ENCODE assay signal across 21 mouse cellular contexts in genomic region chr15:103290417-103290816, GRCm38 (mm10). TPM values are rescaled to one million over a fixed set of nuclear protein-coding genes. Genes with fewer than 3 reads are reported as not detected.
DNase-seq lines count a peak whose midpoint lies in the region; ATAC-seq and TF ChIP-seq lines count a peak whose summit lies in the region.
"Had no signal": no experiment of that assay in that cellular context is flagged by ENCODE, and none has a peak within 500 bp of the region (broad histone marks: within the 10 kb centered on the region; RNA-seq: fewer than 3 reads in every experiment).

No protein-coding gene starts in this region.

- peaks cover 37% of the 10 kb centered on the region for H3K4me1 ChIP-seq in hindbrain, embryonic 13.5 days (replicated peaks)
- H3K4me1 ChIP-seq in hindbrain, embryonic 11.5 days (replicated peaks; ENCODE audit: control insufficient read depth, insufficient read depth, low read length): peaks cover under 1% of the 10 kb centered on the region; the same call in 1 of the 2 replicates
- H3K4me1 ChIP-seq in lung, postnatal 0 days (ENCODE audit: insufficient read depth, low read depth, low read length): peaks cover 3% of the 10 kb centered on the region; the same call in 1 of the 2 replicates
- H3K4me1 ChIP-seq in hindbrain, embryonic 15.5 days (replicated peaks): peaks cover 30% of the 10 kb centered on the region
- H3K4me1 ChIP-seq in neural tube, embryonic 12.5 days: peaks cover 40% of the 10 kb centered on the region

- no peak overlapping the region for H3K4me3 ChIP-seq in hindbrain, embryonic 13.5 days
- no peak overlapping the region for H3K4me3 ChIP-seq in hindbrain, embryonic 11.5 days (ENCODE audit: low read depth, low read length)
- H3K4me3 ChIP-seq in lung, postnatal 0 days (ENCODE audit: low read depth, low read length): no peak overlapping the region
- H3K4me3 ChIP-seq in hindbrain, embryonic 15.5 days: no peak overlapping the region
- no peak overlapping the region for H3K4me3 ChIP-seq in neural tube, embryonic 12.5 days
- H3K4me3 ChIP-seq: forebrain, embryonic 12.5 days; heart, adult 2 months; intestine, embryonic 15.5 days had no signal

- no peak for TF ChIP-seq CTCF in lung, postnatal 0 days (IDR thresholded peaks at IDR 0.05)

- H3K27me3 ChIP-seq in hindbrain, embryonic 13.5 days: no peaks in the 10 kb centered on the region
- no peaks in the 10 kb centered on the region for H3K27me3 ChIP-seq in hindbrain, embryonic 11.5 days (ENCODE audit: control insufficient read depth, insufficient read depth, low read length)
- no peaks in the 10 kb centered on the region for H3K27me3 ChIP-seq in lung, postnatal 0 days (replicated peaks; ENCODE audit: insufficient read depth, low read length)
- no peaks in the 10 kb centered on the region for H3K27me3 ChIP-seq in hindbrain, embryonic 15.5 days
- H3K27me3 ChIP-seq in neural tube, embryonic 12.5 days (replicated peaks): no peaks in the 10 kb centered on the region
- H3K27me3 ChIP-seq: forebrain, embryonic 12.5 days; intestine, embryonic 15.5 days had no signal

- TF ChIP-seq EP300 in lung, postnatal 0 days (IDR thresholded peaks at IDR 0.05): no peak

- H3K9me3 ChIP-seq in hindbrain, embryonic 13.5 days: no peaks in the 10 kb centered on the region
- no peaks in the 10 kb centered on the region for H3K9me3 ChIP-seq in hindbrain, embryonic 11.5 days (ENCODE audit: control insufficient read depth, low read length)
- no peaks in the 10 kb centered on the region for H3K9me3 ChIP-seq in lung, postnatal 0 days (ENCODE audit: low read length)
- H3K9me3 ChIP-seq in hindbrain, embryonic 15.5 days: no peaks in the 10 kb centered on the region
- no peaks in the 10 kb centered on the region for H3K9me3 ChIP-seq in neural tube, embryonic 12.5 days
- H3K9me3 ChIP-seq: forebrain, embryonic 12.5 days; G1E; intestine, embryonic 15.5 days had no signal

- no peak for DNase-seq in hindbrain, embryonic 11.5 days (ENCODE audit: low spot score)
- DNase-seq in lung, postnatal 0 days (ENCODE audit: low spot score): no peak
- no peak for DNase-seq in lung, adult 18-20 months
- no peak for DNase-seq in cerebellum, adult 11 months
- DNase-seq: adrenal gland, postnatal 10 days; cerebellum, adult 11-12 months; cerebellum, postnatal 25 days; heart, adult 2 months; heart, postnatal 36 days; lung, adult 2 months; lung, postnatal 36 days; right cerebral cortex, postnatal 4 days had no signal

- no peak overlapping the region for H3K4me2 ChIP-seq in hindbrain, embryonic 13.5 days
- H3K4me2 ChIP-seq in hindbrain, embryonic 11.5 days (replicated peaks; ENCODE audit: low read depth, low read length): no peak overlapping the region
- H3K4me2 ChIP-seq in lung, postnatal 0 days (replicated peaks; ENCODE audit: low read depth, low read length): no peak overlapping the region
- H3K4me2 ChIP-seq in hindbrain, embryonic 15.5 days: no peak overlapping the region
- 0 out of 2 replicates have a peak overlapping the region, but pooled peaks have one; percentile 5 for H3K4me2 ChIP-seq in neural tube, embryonic 12.5 days (replicated peaks)
- H3K4me2 ChIP-seq: forebrain, embryonic 12.5 days; intestine, embryonic 15.5 days had no signal

- ATAC-seq in hindbrain, embryonic 13.5 days (ENCODE audit: low FRiP score): 0 out of 2 replicates have a peak, but pooled peaks have one; percentile 16
- no peak for ATAC-seq in hindbrain, embryonic 11.5 days (ENCODE audit: low FRiP score)
- peak; percentile 31; the same call in 1 of the 2 replicates for ATAC-seq in lung, postnatal 0 days
- no peak for ATAC-seq in hindbrain, embryonic 15.5 days (ENCODE audit: low FRiP score, low read depth)
- peak; percentile 54; the same call in 1 of the 2 replicates for ATAC-seq in neural tube, embryonic 12.5 days (ENCODE audit: low FRiP score, low read depth)
- ATAC-seq in cerebellum, adult (ENCODE audit: insufficient number of reproducible peaks, low FRiP score, low TSS enrichment): no peak
- ATAC-seq: activated CD4-positive, CD25-positive, alpha-beta regulatory T cell, adult 4 months; intestine, embryonic 15.5 days had no signal

- 0 out of 2 replicates have a peak overlapping the region, but pooled peaks have one; percentile 13 for H3K9ac ChIP-seq in hindbrain, embryonic 13.5 days
- H3K9ac ChIP-seq in hindbrain, embryonic 11.5 days (ENCODE audit: low read depth, low read length): no peak overlapping the region
- no peak overlapping the region for H3K9ac ChIP-seq in lung, postnatal 0 days (replicated peaks; ENCODE audit: low read depth)
- no peak overlapping the region for H3K9ac ChIP-seq in hindbrain, embryonic 15.5 days
- no peak overlapping the region for H3K9ac ChIP-seq in neural tube, embryonic 12.5 days
- H3K9ac ChIP-seq: forebrain, embryonic 12.5 days; intestine, embryonic 15.5 days had no signal

- peaks cover 41% of the 10 kb centered on the region for H3K36me3 ChIP-seq in hindbrain, embryonic 13.5 days
- H3K36me3 ChIP-seq in hindbrain, embryonic 11.5 days (ENCODE audit: control insufficient read depth, insufficient read depth, low read length): 0 out of 2 replicates have a peak, but pooled peaks cover 2% of the 10 kb centered on the region
- peaks cover 9% of the 10 kb centered on the region; the same call in 1 of the 2 replicates for H3K36me3 ChIP-seq in lung, postnatal 0 days (ENCODE audit: insufficient read depth, low read length)
- H3K36me3 ChIP-seq in hindbrain, embryonic 15.5 days: peaks cover 18% of the 10 kb centered on the region
- peaks cover 28% of the 10 kb centered on the region for H3K36me3 ChIP-seq in neural tube, embryonic 12.5 days

- WGBS in hindbrain, embryonic 13.5 days: 68% methylated on average over 6 of the region's 6 CpGs
- WGBS in hindbrain, embryonic 11.5 days: 81% methylated on average over 6 of the region's 6 CpGs
- 60% methylated on average over 6 of the region's 6 CpGs for WGBS in lung, postnatal 0 days
- WGBS in hindbrain, embryonic 15.5 days: 81% methylated on average over 6 of the region's 6 CpGs
- WGBS in neural tube, embryonic 12.5 days: 67% methylated on average over 6 of the region's 6 CpGs

- H3K27ac ChIP-seq in hindbrain, embryonic 13.5 days: peak overlapping the region; percentile 84
- H3K27ac ChIP-seq in hindbrain, embryonic 11.5 days (ENCODE audit: low read depth, low read length): no peak overlapping the region
- no peak overlapping the region for H3K27ac ChIP-seq in lung, postnatal 0 days (ENCODE audit: low read length)
- H3K27ac ChIP-seq in hindbrain, embryonic 15.5 days (replicated peaks): 0 out of 2 replicates have a peak overlapping the region, but pooled peaks have one; percentile 7
- H3K27ac ChIP-seq in neural tube, embryonic 12.5 days: peak overlapping the region; percentile 51
- H3K27ac ChIP-seq: heart, adult 2 months had no signal

RNA-seq across cellular contexts. Expression of gene Copz1, which starts 17.9 kb away (rescaled TPM):
- polyA plus RNA-seq in hindbrain, embryonic 13.5 days (2015; fragmentation: Nextera tagmentation; extraction: Ambion mirVana): 219 and 222 TPM in 2 replicates
- polyA plus RNA-seq in hindbrain, embryonic 11.5 days (2014; fragmentation: Nextera tagmentation; extraction: Ambion mirVana): 310 and 313 TPM in 2 replicates
- 162 and 163 TPM in 2 replicates for polyA plus RNA-seq in lung, postnatal 0 days (2015; fragmentation: Nextera tagmentation; extraction: Ambion mirVana)
- polyA plus RNA-seq in hindbrain, embryonic 15.5 days (2015; fragmentation: Nextera tagmentation; extraction: Ambion mirVana): 200 and 208 TPM in 2 replicates
- polyA plus RNA-seq in neural tube, embryonic 12.5 days (2016; fragmentation: Nextera tagmentation; extraction: Ambion mirVana): 231 and 243 TPM in 2 replicates

RNA-seq across cellular contexts. Expression of gene Gpr84, which starts 20.0 kb away (rescaled TPM):
- polyA plus RNA-seq in hindbrain, embryonic 13.5 days (2015; fragmentation: Nextera tagmentation; extraction: Ambion mirVana): 0.23 and 0.34 TPM in 2 replicates
- 0.11 and 0.34 TPM in 2 replicates for polyA plus RNA-seq in hindbrain, embryonic 11.5 days (2014; fragmentation: Nextera tagmentation; extraction: Ambion mirVana)
- 0.67 and 2.2 TPM in 2 replicates for polyA plus RNA-seq in lung, postnatal 0 days (2015; fragmentation: Nextera tagmentation; extraction: Ambion mirVana)
- polyA plus RNA-seq in hindbrain, embryonic 15.5 days (2015; fragmentation: Nextera tagmentation; extraction: Ambion mirVana): 0.41 and 0.44 TPM in 2 replicates
- polyA plus RNA-seq in neural tube, embryonic 12.5 days (2016; fragmentation: Nextera tagmentation; extraction: Ambion mirVana): 0.25 and 0.29 TPM in 2 replicates
- polyA plus RNA-seq: activated CD4-positive, CD25-positive, alpha-beta regulatory T cell, adult 4 months; G1E had no signal

RNA-seq across cellular contexts. Expression of gene Nfe2, which starts 32.2 kb away (rescaled TPM):
- 1.1 and 1.4 TPM in 2 replicates for polyA plus RNA-seq in hindbrain, embryonic 13.5 days (2015; fragmentation: Nextera tagmentation; extraction: Ambion mirVana)
- 4.7 and 5.0 TPM in 2 replicates for polyA plus RNA-seq in hindbrain, embryonic 11.5 days (2014; fragmentation: Nextera tagmentation; extraction: Ambion mirVana)
- polyA plus RNA-seq in lung, postnatal 0 days (2015; fragmentation: Nextera tagmentation; extraction: Ambion mirVana): 10.5 and 11.2 TPM in 2 replicates
- 0.58 and 0.89 TPM in 2 replicates for polyA plus RNA-seq in hindbrain, embryonic 15.5 days (2015; fragmentation: Nextera tagmentation; extraction: Ambion mirVana)
- polyA plus RNA-seq in neural tube, embryonic 12.5 days (2016; fragmentation: Nextera tagmentation; extraction: Ambion mirVana): 3.2 and 4.3 TPM in 2 replicates
- polyA plus RNA-seq: frontal cortex, adult 2 months had no signal

RNA-seq across cellular contexts. Expression of gene Zfp385a, which starts 49.5 kb away (rescaled TPM):
- 18.6 and 19.9 TPM in 2 replicates for polyA plus RNA-seq in hindbrain, embryonic 13.5 days (2015; fragmentation: Nextera tagmentation; extraction: Ambion mirVana)
- polyA plus RNA-seq in hindbrain, embryonic 11.5 days (2014; fragmentation: Nextera tagmentation; extraction: Ambion mirVana): 19.7 and 22.2 TPM in 2 replicates
- 5.0 and 6.5 TPM in 2 replicates for polyA plus RNA-seq in lung, postnatal 0 days (2015; fragmentation: Nextera tagmentation; extraction: Ambion mirVana)
- 22.6 and 26.6 TPM in 2 replicates for polyA plus RNA-seq in hindbrain, embryonic 15.5 days (2015; fragmentation: Nextera tagmentation; extraction: Ambion mirVana)
- polyA plus RNA-seq in neural tube, embryonic 12.5 days (2016; fragmentation: Nextera tagmentation; extraction: Ambion mirVana): 20.2 and 20.9 TPM in 2 replicates
- polyA plus RNA-seq: activated CD4-positive, CD25-positive, alpha-beta regulatory T cell, adult 4 months had no signal

RNA-seq across cellular contexts. Expression of gene Hnrnpa1, which starts 50.2 kb away (rescaled TPM):
- 901 and 926 TPM in 2 replicates for polyA plus RNA-seq in hindbrain, embryonic 13.5 days (2015; fragmentation: Nextera tagmentation; extraction: Ambion mirVana)
- polyA plus RNA-seq in hindbrain, embryonic 11.5 days (2014; fragmentation: Nextera tagmentation; extraction: Ambion mirVana): 1,309 and 1,311 TPM in 2 replicates
- polyA plus RNA-seq in lung, postnatal 0 days (2015; fragmentation: Nextera tagmentation; extraction: Ambion mirVana): 200 and 211 TPM in 2 replicates
- 629 and 665 TPM in 2 replicates for polyA plus RNA-seq in hindbrain, embryonic 15.5 days (2015; fragmentation: Nextera tagmentation; extraction: Ambion mirVana)
- polyA plus RNA-seq in neural tube, embryonic 12.5 days (2016; fragmentation: Nextera tagmentation; extraction: Ambion mirVana): 1,154 and 1,199 TPM in 2 replicates

Comparison
In these comparisons a context has a peak if more than half of its experiments do, and no peak if none do; other contexts are left out.
1. ATAC-seq: peak in hindbrain, embryonic 13.5 days (single experiment), lung, postnatal 0 days (single experiment) and neural tube, embryonic 12.5 days (single experiment); none in hindbrain, embryonic 11.5 days (single experiment), hindbrain, embryonic 15.5 days (single experiment) and cerebellum, adult (single experiment).
2. H3K27ac ChIP-seq: peak in hindbrain, embryonic 13.5 days (single experiment), hindbrain, embryonic 15.5 days (single experiment) and neural tube, embryonic 12.5 days (single experiment); none in hindbrain, embryonic 11.5 days (single experiment) and lung, postnatal 0 days (single experiment).